Mouse (Mus musculus): Measurements from ENCODE around the gene C87436.

- no peak for TF ChIP-seq FLI1 (IDR thresholded peaks at IDR 0.05; ENCODE audit: low read length)
- no peak for TF ChIP-seq GATA1 (IDR thresholded peaks at IDR 0.05; ENCODE audit: borderline replicate concordance, low read length)
Observed at GRCm38 (mm10) chr6:86471317-86471716, 33.1 kb downstream of the C87436 start.

All from megakaryocyte, embryonic 14.5 days (primary cell).